ENCODE assay signal across 11 mouse cellular contexts in genomic region chr3:69548704-69549455, GRCm38 (mm10). TPM values are rescaled to one million over a fixed set of nuclear protein-coding genes. Genes with fewer than 3 reads are reported as not detected.
A peak's percentile ranks its signal among the peaks of the same experiment; 100 is the strongest.
DNase-seq lines count a peak whose midpoint lies in the region; ATAC-seq and TF ChIP-seq lines count a peak whose summit lies in the region.
"Had no signal": no experiment of that assay in that cellular context is flagged by ENCODE, and none has a peak within 500 bp of the region (broad histone marks: within the 10 kb centered on the region; RNA-seq: fewer than 3 reads in every experiment).

No protein-coding gene starts in this region.

- H3K4me1 ChIP-seq in kidney, adult 2 months (ENCODE audit: control insufficient read depth, insufficient read depth, low read length), result no peaks in the 10 kb centered on the region
- H3K4me1 ChIP-seq in cerebellum, adult 2 months (ENCODE audit: control insufficient read depth, insufficient read depth, low read length), result peaks cover 11% of the 10 kb centered on the region
- peaks cover 4% of the 10 kb centered on the region; the same call in 1 of the 2 replicates for H3K4me1 ChIP-seq in hindbrain, embryonic 16.5 days (ENCODE audit: control insufficient read depth, insufficient read depth, low read depth, low read length)

- H3K4me2 ChIP-seq in hindbrain, embryonic 16.5 days (ENCODE audit: low read length), result no peak overlapping the region

- no peak overlapping the region for H3K4me3 ChIP-seq in kidney, adult 2 months (ENCODE audit: insufficient read depth, low read depth, low read length)
- H3K4me3 ChIP-seq in cerebellum, adult 2 months (replicated peaks; ENCODE audit: insufficient read depth, low read depth, low read length), result peak overlapping the region; percentile 4
- H3K4me3 ChIP-seq in hindbrain, embryonic 16.5 days (ENCODE audit: low read length), result no peak overlapping the region
- H3K4me3 ChIP-seq: layer of hippocampus, adult 2 months had no signal

- ATAC-seq in hindbrain, embryonic 16.5 days, result peak; percentile 63
- ATAC-seq in monocyte, adult 5-6 weeks (replicated peaks; ENCODE audit: insufficient number of reproducible peaks, low FRiP score, low TSS enrichment, poor library complexity, severe bottlenecking), result no peak
- ATAC-seq: liver, postnatal 0 days had no signal

- H3K9me3 ChIP-seq in hindbrain, embryonic 16.5 days (ENCODE audit: control insufficient read depth, low read length), result no peaks in the 10 kb centered on the region

- DNase-seq in gastrocnemius, adult 18-20 months (ENCODE audit: low spot score), result peak; percentile 70
- DNase-seq in gastrocnemius, postnatal 10 days, result no peak
- DNase-seq in kidney, adult 2 months, result peak; percentile 23
- DNase-seq in kidney, postnatal 10 days, result no peak
- DNase-seq in cerebellum, adult 2 months, result peak; percentile 55 to 59
- DNase-seq in layer of hippocampus, postnatal 36 days, result no peak
- DNase-seq: adrenal gland, adult 2 months; liver, postnatal 0 days had no signal

- H3K27me3 ChIP-seq in kidney, adult 2 months (replicated peaks; ENCODE audit: control insufficient read depth, insufficient read depth, low read length), result no peaks in the 10 kb centered on the region
- H3K27me3 ChIP-seq in cerebellum, adult 2 months (ENCODE audit: control insufficient read depth, insufficient read depth, low read length), result no peaks in the 10 kb centered on the region
- H3K27me3 ChIP-seq in hindbrain, embryonic 16.5 days (replicated peaks; ENCODE audit: control insufficient read depth, insufficient read depth, low read length), result no peaks in the 10 kb centered on the region

- no peaks in the 10 kb centered on the region for H3K36me3 ChIP-seq in kidney, adult 2 months (ENCODE audit: control insufficient read depth, insufficient read depth, low read length)
- H3K36me3 ChIP-seq in hindbrain, embryonic 16.5 days (ENCODE audit: control insufficient read depth, insufficient read depth, low read length), result no peaks in the 10 kb centered on the region

- H3K27ac ChIP-seq in kidney, adult 2 months (ENCODE audit: insufficient read depth, low read depth, low read length), result no peak overlapping the region
- no peak overlapping the region for H3K27ac ChIP-seq in cerebellum, adult 2 months (ENCODE audit: insufficient read depth, low read length)
- no peak overlapping the region for H3K27ac ChIP-seq in hindbrain, embryonic 16.5 days (ENCODE audit: low read depth, low read length)
- H3K27ac ChIP-seq: layer of hippocampus, adult 2 months had no signal

- 76% methylated on average over 22 of the region's 22 CpGs for WGBS in kidney, adult 2 months
- WGBS in cerebellum, adult 2 months, result 23% methylated on average over 22 of the region's 22 CpGs
- WGBS in hindbrain, embryonic 16.5 days, result 77% methylated on average over 22 of the region's 22 CpGs

- no peak overlapping the region for H3K9ac ChIP-seq in hindbrain, embryonic 16.5 days (ENCODE audit: low read depth, low read length)
- H3K9ac ChIP-seq: liver, postnatal 0 days had no signal

- TF ChIP-seq CTCF in kidney, adult 2 months (conservative IDR thresholded peaks at IDR 0.05; ENCODE audit: insufficient read depth, insufficient read length, low read depth, low read length), result no peak
- TF ChIP-seq CTCF in cerebellum, adult 2 months (IDR thresholded peaks at IDR 0.05; ENCODE audit: borderline replicate concordance, insufficient read depth, low read depth, low read length), result no peak

- TF ChIP-seq POLR2A in kidney, adult 2 months (IDR thresholded peaks at IDR 0.05; ENCODE audit: low read depth, low read length), result no peak
- no peak for TF ChIP-seq POLR2A in cerebellum, adult 2 months (IDR thresholded peaks at IDR 0.05; ENCODE audit: borderline replicate concordance, insufficient read depth, low read length)

RNA-seq across cellular contexts. Expression of gene B3galnt1, which starts 49.9 kb away (rescaled TPM):
- 1 to 10 TPM; 1.2 to 2.1 TPM for total RNA-seq in gastrocnemius, adult 18-20 months (2021)
- 1 to 10 TPM; 8.9 to 10.0 TPM for total RNA-seq in gastrocnemius, postnatal 10 days (2021)
- 25.7 and 28.3 TPM in 2 replicates for polyA plus RNA-seq in kidney, adult 2 months (2012; rRNA removed)
- polyA plus RNA-seq in cerebellum, adult 2 months (2012; rRNA removed), result 34.3 and 36.2 TPM in 2 replicates
- polyA plus RNA-seq in hindbrain, embryonic 16.5 days (2015; fragmentation: Nextera tagmentation; extraction: Ambion mirVana), result 115 and 127 TPM in 2 replicates
- total RNA-seq in layer of hippocampus, postnatal 36 days (2021), result 10 to 100 TPM; 42.2 to 43.1 TPM
- 0.38 TPM in 1 of 3 replicates, not detected in the others for total RNA-seq in monocyte, adult 5-6 weeks (2017)

Comparison
In these comparisons a context has a peak if more than half of its experiments do, and no peak if none do; other contexts are left out.
1. DNase-seq: peak in gastrocnemius, adult 18-20 months (single experiment), kidney, adult 2 months (single experiment) and cerebellum, adult 2 months (2 of 2); none in gastrocnemius, postnatal 10 days (single experiment), kidney, postnatal 10 days (single experiment) and layer of hippocampus, postnatal 36 days (0 of 2).